Mouse (Mus musculus): ENCODE results near the gene Kif1c.

- no peak for TF ChIP-seq CTCF (IDR thresholded peaks at IDR 0.05; ENCODE audit: insufficient read depth, low read length)
- no peak for TF ChIP-seq POLR2A (IDR thresholded peaks at IDR 0.05; ENCODE audit: borderline replicate concordance, extremely low read depth, low read depth, low read length)
These were observed 77.3 kb downstream of the Kif1c start for GRCm38 (mm10) chr11:70777634-70778033.
